Mouse (Mus musculus) forebrain, embryonic 14.5 days (tissue): Measurements from ENCODE around the gene Nup210l. TPM values are rescaled to one million over a fixed set of nuclear protein-coding genes. Genes with fewer than 3 reads are reported as not detected.

Source experiments
- ATAC-seq: fragments of 200-750 bp; cut with Nextera tagmentation; 2 replicates; pipeline ENCODE4 v1.8.0; 2017; ENCODE audit warnings: mild to moderate bottlenecking, moderate library complexity
- DNase-seq: peaks from one replicate; pipeline ENCODE4 v3.0.0-alpha.2; 2015; ENCODE audit warnings: low spot score
- H3K27ac ChIP-seq: fragments of 300-500 bp; sonication (generic); 2 replicates; pipeline ENCODE4 v1.5.1; 2014; ENCODE audit warnings: low read depth, mild to moderate bottlenecking, control low read depth, low read length, moderate library complexity
- H3K27me3 ChIP-seq: fragments of 300-500 bp; sonication (generic); replicated peaks from 2 replicates; pipeline ENCODE4 v1.6.1; 2014; ENCODE audit warnings: low read length, control low read depth, mixed read lengths; ENCODE audit not compliant: control insufficient read depth, insufficient read depth
- H3K36me3 ChIP-seq: fragments of 300-500 bp; sonication (generic); 2 replicates; pipeline ENCODE4 v1.6.1; 2014; ENCODE audit warnings: low read length, control low read depth; ENCODE audit not compliant: control insufficient read depth, insufficient read depth
- H3K4me1 ChIP-seq: fragments of 300-500 bp; sonication (generic); 2 replicates; pipeline ENCODE4 v1.6.1; 2014; ENCODE audit warnings: antibody characterized with exemption, low read length, control low read depth; ENCODE audit not compliant: control insufficient read depth, insufficient read depth
- H3K4me2 ChIP-seq: fragments of 300-500 bp; sonication (generic); 2 replicates; pipeline ENCODE4 v1.6.1; 2014; ENCODE audit warnings: mild to moderate bottlenecking, control low read depth, low read length
- H3K4me3 ChIP-seq: fragments of 300-500 bp; sonication (generic); 2 replicates; pipeline ENCODE4 v1.5.1; 2014; ENCODE audit warnings: low read depth, low read length, control low read depth
- H3K9ac ChIP-seq: fragments of 300-500 bp; sonication (generic); 2 replicates; pipeline ENCODE4 v1.6.1; 2014; ENCODE audit warnings: mild to moderate bottlenecking, low read length, control low read depth, moderate library complexity
- H3K9me3 ChIP-seq: fragments of 300-500 bp; sonication (generic); replicated peaks from 2 replicates; pipeline ENCODE4 v1.6.1; 2016; ENCODE audit warnings: low read length, control low read depth, mixed read lengths; ENCODE audit not compliant: control insufficient read depth
- WGBS: fragments of 180-500 bp; shearing (Covaris S2); extraction: QIAGEN DNeasy Blood & Tissue Kit; methylation state at CpG from one replicate; pipeline ENCODE4 v1.1.7; 2014; 5-methylcytosine and 5-hydroxymethylcytosine counted together
- polyA plus RNA-seq: library from polyadenylated mRNA; unstranded; fragments of >200 nt; fragmentation: Nextera tagmentation; extraction: Ambion mirVana; gene quantifications from 2 replicates; pipeline ENCODE4 v1.2.1, GENCODE M21; 2014

Nup210l gene
- polyA plus RNA-seq, 1 experiment from 2014 or later: 0.30 TPM

DNA sequence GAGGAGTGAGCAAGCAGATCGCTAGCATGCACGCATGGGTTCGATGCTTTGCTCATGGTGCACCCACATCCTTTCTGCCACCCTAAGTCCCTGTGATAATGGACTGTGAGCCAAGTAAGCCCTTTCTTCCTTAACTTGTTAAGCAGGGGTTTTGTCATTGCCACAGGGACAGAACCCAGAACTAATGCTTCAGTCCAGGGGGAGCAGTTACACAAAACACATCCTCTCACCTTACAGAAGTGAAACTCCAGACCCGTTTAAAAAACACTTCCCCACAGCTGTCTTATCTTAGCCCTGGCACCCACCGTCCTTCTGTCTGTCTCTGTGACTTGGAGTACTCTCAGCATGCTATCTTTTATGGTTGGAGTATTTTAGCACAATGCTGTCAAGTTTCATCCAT lies 52.1 kb downstream of the Nup210l start:
- Histone ChIP-seq H3K27me3 (no peaks in the 10 kb centered on the region), H3K36me3 (no peaks in the 10 kb centered on the region), H3K4me3 (no peak overlapping the region), H3K9ac (no peak overlapping the region), H3K4me2 (no peak overlapping the region), H3K27ac (no peak overlapping the region), H3K9me3 (no peaks in the 10 kb centered on the region), H3K4me1 (no peaks in the 10 kb centered on the region)
- ATAC-seq (no peak), DNase-seq (no peak)
- 71% methylated on average over 5 of the region's 5 CpGs for WGBS

DNA sequence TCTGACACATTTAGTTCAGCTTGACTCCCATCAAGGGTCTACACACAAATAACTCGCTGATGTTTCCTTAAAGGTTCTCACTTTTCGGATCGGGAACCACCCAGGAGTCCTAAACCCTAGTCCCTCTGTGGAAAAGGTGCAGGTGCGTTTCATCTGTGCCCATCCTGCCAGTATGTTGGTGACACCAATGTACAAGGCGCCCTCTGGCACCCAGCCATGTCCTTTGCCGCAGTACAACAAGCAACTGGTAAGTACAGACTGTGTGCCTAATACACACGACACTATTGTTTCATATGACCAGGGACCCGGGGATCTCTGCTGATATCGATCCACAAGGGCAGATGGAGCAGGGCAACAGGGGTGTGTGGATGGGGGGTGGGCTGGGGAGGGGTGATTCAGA lies 55.8 kb downstream of the Nup210l start:
- WGBS: 84% methylated on average over 9 of the region's 9 CpGs
- no peaks in the 10 kb centered on the region for H3K9me3 ChIP-seq
- no peaks in the 10 kb centered on the region for H3K4me1 ChIP-seq
- no peak for DNase-seq
- ATAC-seq: no peak
- no peaks in the 10 kb centered on the region for H3K36me3 ChIP-seq
- H3K4me3 ChIP-seq: no peak overlapping the region
- no peak overlapping the region for H3K9ac ChIP-seq
- H3K27ac ChIP-seq: no peak overlapping the region
- no peak overlapping the region for H3K4me2 ChIP-seq
- no peaks in the 10 kb centered on the region for H3K27me3 ChIP-seq

DNA sequence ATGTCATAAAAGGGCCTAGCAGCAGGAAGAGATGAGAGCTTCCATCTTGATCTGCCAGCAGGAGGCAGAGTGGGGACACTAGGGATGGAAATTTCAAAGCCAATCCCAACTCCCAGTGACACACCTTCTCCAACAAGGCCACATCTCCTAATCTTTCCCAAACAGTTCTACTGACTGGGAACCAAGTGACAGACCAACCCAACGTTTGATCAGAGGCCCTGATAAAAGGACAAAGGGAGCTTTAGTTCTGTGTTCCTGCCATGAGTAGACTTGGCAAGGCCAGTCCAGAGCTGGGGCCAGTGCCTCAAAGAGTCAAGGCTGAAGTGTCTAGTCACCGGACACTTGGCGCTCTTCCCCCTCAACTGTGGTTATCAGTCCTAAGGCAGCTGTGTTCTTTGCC lies 57.6 kb downstream of the Nup210l start:
- Histone ChIP-seq H3K27me3 (no peaks in the 10 kb centered on the region), H3K4me3 (no peak overlapping the region), H3K4me1 (no peaks in the 10 kb centered on the region), H3K4me2 (no peak overlapping the region), H3K9me3 (no peaks in the 10 kb centered on the region), H3K36me3 (no peaks in the 10 kb centered on the region), H3K9ac (no peak overlapping the region), H3K27ac (no peak overlapping the region)
- ATAC-seq: no peak
- 86% methylated on average over 3 of the region's 3 CpGs for WGBS
- DNase-seq: no peak

DNA sequence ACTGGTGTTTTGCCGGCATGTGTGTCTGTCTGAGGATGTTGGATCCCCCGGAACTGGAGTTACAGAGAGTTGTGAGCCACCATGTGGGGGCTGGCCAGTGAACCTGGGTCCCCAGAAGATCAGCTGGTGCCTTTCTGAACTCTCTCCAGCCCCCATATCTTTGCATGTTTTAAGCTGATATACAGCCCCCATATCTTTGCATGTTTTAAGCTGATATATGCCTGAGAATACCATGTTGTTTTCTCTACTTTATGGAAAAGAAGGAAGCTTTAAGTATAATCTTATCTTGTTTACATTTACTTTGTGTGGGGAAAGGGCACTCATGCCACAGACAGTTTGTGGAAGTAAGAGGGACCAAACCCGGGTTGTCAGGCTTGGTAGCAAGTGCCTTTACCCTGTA lies 75.6 kb downstream of the Nup210l start:
- ATAC-seq (no peak), DNase-seq (no peak)
- Histone ChIP-seq H3K9ac (no peak overlapping the region), H3K4me2 (no peak overlapping the region), H3K4me1 (no peaks in the 10 kb centered on the region), H3K27ac (no peak overlapping the region), H3K9me3 (no peaks in the 10 kb centered on the region), H3K4me3 (no peak overlapping the region), H3K27me3 (no peaks in the 10 kb centered on the region), H3K36me3 (no peaks in the 10 kb centered on the region)
- WGBS: 79% methylated on average over 3 of the region's 3 CpGs

DNA sequence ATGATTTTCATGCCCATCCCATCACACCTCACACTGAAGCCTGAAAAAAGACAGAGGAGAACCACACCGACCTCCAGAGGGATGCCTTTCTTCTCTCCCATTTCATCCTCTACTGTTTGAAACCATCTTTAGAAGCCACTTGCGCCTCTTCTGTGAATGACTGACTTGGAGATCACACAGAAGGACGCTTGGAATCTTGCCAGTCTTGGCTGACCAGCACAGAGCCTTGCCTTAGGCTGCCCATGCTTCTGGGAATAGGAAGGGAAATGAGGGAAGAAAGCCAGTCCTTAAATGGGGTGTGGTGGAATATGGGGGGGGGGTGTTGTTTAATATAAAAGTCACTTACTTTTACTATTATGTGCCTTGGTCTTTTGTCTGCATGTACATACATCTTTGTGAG lies 79.6 kb downstream of the Nup210l start:
- no peak overlapping the region for H3K4me2 ChIP-seq
- H3K4me1 ChIP-seq: no peaks in the 10 kb centered on the region
- H3K9me3 ChIP-seq: no peaks in the 10 kb centered on the region
- H3K27me3 ChIP-seq: no peaks in the 10 kb centered on the region
- WGBS: 79% methylated on average over 3 of the region's 3 CpGs
- no peak overlapping the region for H3K4me3 ChIP-seq
- DNase-seq (no peak), ATAC-seq (no peak)
- no peak overlapping the region for H3K9ac ChIP-seq
- no peak overlapping the region for H3K27ac ChIP-seq
- H3K36me3 ChIP-seq: no peaks in the 10 kb centered on the region

DNA sequence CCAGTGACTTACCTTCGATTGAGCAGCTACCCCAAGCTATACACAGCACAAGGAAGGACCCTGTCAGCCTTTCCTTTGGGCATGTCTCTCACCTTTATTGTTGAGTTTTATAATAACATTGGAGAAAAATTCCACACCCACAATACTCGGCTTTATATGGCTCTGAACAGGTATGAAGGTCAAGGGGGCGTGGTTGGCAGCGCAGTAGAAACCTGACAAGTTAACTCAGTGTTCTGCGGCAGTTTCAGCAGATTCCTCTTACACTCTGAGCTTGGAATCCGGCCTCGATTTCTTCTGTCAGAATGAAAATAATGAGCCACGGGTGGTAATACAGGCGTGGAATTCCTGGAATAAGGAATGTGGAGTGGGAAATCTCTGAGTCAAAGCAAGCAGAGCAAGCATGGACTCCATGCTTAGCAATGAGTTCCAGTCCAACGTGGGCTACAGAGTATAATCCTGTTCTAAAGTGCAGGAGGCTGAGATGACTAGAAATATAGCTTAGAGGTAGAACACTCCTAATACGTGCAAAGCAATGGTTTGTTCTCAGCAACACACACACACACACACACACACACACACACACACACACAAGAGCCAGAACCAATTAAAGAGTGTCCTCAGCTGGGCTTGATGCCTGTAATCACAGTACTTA lies 87.1 kb downstream of the Nup210l start:
- ATAC-seq (no peak), DNase-seq (no peak)
- Histone ChIP-seq H3K4me1 (0 out of 2 replicates have a peak, but pooled peaks cover 3% of the 10 kb centered on the region), H3K4me2 (no peak overlapping the region), H3K4me3 (no peak overlapping the region), H3K27me3 (no peaks in the 10 kb centered on the region), H3K9ac (no peak overlapping the region), H3K36me3 (no peaks in the 10 kb centered on the region), H3K27ac (no peak overlapping the region), H3K9me3 (no peaks in the 10 kb centered on the region)
- 81% methylated on average over 11 of the region's 11 CpGs for WGBS

DNA sequence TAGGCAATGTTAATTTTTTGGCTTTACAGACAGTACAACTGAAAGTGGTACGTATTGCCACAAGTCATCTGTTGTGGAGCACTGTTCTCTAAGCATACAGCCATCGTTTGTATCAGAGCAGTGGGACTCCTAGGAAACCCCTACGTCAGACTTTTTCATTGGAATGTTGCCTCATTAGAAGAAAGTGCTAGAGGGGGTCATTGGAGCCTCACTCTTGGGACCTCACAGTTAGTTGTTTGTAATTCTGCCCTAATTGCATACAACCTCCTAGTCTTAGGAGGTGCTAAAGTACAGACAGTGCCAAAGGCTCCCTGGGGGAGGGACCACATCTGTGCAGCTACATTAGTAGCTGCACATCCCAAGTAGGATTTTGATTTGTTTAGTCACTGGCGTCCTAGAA lies 90.8 kb downstream of the Nup210l start:
- H3K27ac ChIP-seq: no peak overlapping the region
- no peak overlapping the region for H3K9ac ChIP-seq
- no peaks in the 10 kb centered on the region for H3K27me3 ChIP-seq
- H3K4me3 ChIP-seq: no peak overlapping the region
- H3K36me3 ChIP-seq: no peaks in the 10 kb centered on the region
- WGBS: 14% methylated on average over 4 of the region's 4 CpGs
- no peaks in the 10 kb centered on the region for H3K9me3 ChIP-seq
- 0 out of 2 replicates have a peak, but pooled peaks cover 3% of the 10 kb centered on the region for H3K4me1 ChIP-seq
- ATAC-seq (no peak), DNase-seq (peak; percentile 10)
- H3K4me2 ChIP-seq: no peak overlapping the region

DNA sequence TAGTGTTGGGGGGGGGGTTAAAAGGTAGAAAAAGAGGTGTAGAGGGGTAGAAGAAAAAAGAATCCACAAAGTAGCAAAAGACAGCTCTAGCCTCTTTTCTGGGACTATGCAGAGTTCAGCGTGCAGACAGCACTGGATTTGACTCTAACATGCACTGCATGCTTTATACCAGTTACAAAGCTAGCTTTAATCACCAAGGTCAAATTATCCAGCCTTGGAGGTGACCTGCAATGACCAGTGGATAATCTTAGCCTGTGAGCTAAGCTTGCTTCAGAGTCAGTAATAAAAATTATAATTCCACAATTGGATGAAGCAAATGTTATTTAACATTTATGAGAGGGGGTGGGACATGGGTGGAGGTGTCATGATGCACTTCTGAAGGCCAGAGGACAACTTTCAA lies 91.7 kb downstream of the Nup210l start:
- ATAC-seq (no peak), DNase-seq (no peak)
- H3K27me3 ChIP-seq: no peaks in the 10 kb centered on the region
- H3K36me3 ChIP-seq: no peaks in the 10 kb centered on the region
- no peak overlapping the region for H3K4me3 ChIP-seq
- no peak overlapping the region for H3K4me2 ChIP-seq
- 0 out of 2 replicates have a peak, but pooled peaks cover 3% of the 10 kb centered on the region for H3K4me1 ChIP-seq
- H3K9ac ChIP-seq: no peak overlapping the region
- no peaks in the 10 kb centered on the region for H3K9me3 ChIP-seq
- H3K27ac ChIP-seq: no peak overlapping the region
- WGBS: 69% methylated on average over 1 of the region's 1 CpGs

DNA sequence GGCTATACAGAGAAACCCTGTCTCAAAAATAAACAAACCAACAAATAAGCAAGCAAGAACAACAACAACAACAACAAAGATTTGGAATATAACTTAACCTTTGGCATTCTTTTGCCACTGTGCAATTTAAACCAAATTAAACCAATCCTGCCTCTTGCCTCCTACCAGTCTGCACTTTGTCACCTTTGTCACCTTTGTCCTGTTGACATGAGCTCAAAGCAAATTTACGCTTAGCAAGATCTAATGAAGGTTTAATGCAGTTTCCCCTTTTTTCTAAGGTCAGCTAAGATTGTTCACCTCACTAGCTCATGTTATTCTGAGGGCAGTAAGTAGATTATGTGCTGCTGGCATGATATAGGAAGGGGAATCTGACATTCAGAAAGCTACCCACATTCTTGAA lies 93.6 kb downstream of the Nup210l start:
- no peaks in the 10 kb centered on the region for H3K36me3 ChIP-seq
- no peak for ATAC-seq
- no peak overlapping the region for H3K9ac ChIP-seq
- 86% methylated on average over 1 of the region's 1 CpGs for WGBS
- no peak overlapping the region for H3K4me3 ChIP-seq
- H3K4me1 ChIP-seq: 0 out of 2 replicates have a peak, but pooled peaks cover 3% of the 10 kb centered on the region
- H3K27ac ChIP-seq: no peak overlapping the region
- H3K4me2 ChIP-seq: no peak overlapping the region
- H3K27me3 ChIP-seq: no peaks in the 10 kb centered on the region
- H3K9me3 ChIP-seq: no peaks in the 10 kb centered on the region
- no peak for DNase-seq
